In the genomic region with DNA sequence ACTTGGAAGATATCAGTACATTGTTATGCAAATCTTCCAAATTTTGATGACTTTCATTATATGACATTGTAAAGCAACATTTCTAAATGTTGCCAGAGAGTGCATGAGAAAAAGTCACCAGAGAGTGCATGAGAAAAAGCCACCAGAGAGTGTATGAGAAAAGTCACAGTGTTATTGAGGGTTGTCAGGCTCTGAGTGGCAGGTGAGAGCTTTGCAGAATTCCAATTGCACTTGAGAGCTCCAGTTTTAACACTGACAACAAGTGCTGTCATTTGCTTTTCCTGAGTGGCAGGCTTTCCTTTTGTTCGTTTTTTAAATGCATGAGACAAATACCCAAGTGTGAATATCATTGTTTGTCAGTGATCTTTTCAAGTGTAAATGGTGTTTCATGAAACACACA, we compare ENCODE assay signal across 19 mouse cellular contexts. TPM values are rescaled to one million over a fixed set of nuclear protein-coding genes. Genes with fewer than 3 reads are reported as not detected.
"Had no signal": no experiment of that assay in that cellular context is flagged by ENCODE, and none has a peak within 500 bp of the region (broad histone marks: within the 10 kb centered on the region; RNA-seq: fewer than 3 reads in every experiment).

No protein-coding gene starts in this region.

- H3K4me1 ChIP-seq: lung, embryonic 15.5 days; megakaryocyte, embryonic 14.5 days; stomach, embryonic 15.5 days had no signal

- H3K4me2 ChIP-seq: lung, embryonic 15.5 days; midbrain, embryonic 11.5 days; midbrain, embryonic 13.5 days; midbrain, embryonic 15.5 days; neural tube, embryonic 12.5 days; stomach, embryonic 15.5 days had no signal

- H3K9me3 ChIP-seq: lung, embryonic 15.5 days; midbrain, embryonic 13.5 days; midbrain, embryonic 15.5 days; neural tube, embryonic 12.5 days; stomach, embryonic 15.5 days had no signal

- H3K9ac ChIP-seq: lung, embryonic 15.5 days; midbrain, embryonic 13.5 days; midbrain, embryonic 15.5 days; neural tube, embryonic 12.5 days; stomach, embryonic 15.5 days had no signal

- ATAC-seq: lung, postnatal 0 days; midbrain, embryonic 13.5 days; midbrain, embryonic 15.5 days had no signal

- DNase-seq: lung, postnatal 14 days; lung, postnatal 36 days; right cerebral cortex, postnatal 14 days; thymus, adult 2 months; thymus, postnatal 25 days; thymus, postnatal 4 days had no signal

- H3K36me3 ChIP-seq: lung, embryonic 15.5 days; midbrain, embryonic 13.5 days; midbrain, embryonic 15.5 days; neural tube, embryonic 12.5 days; stomach, embryonic 15.5 days had no signal

- H3K4me3 ChIP-seq: lung, embryonic 15.5 days; megakaryocyte, embryonic 14.5 days; midbrain, embryonic 13.5 days; midbrain, embryonic 15.5 days; neural tube, embryonic 12.5 days; stomach, embryonic 15.5 days had no signal

- H3K27me3 ChIP-seq: lung, embryonic 15.5 days; megakaryocyte, embryonic 14.5 days; midbrain, embryonic 13.5 days; midbrain, embryonic 15.5 days; neural tube, embryonic 12.5 days; stomach, embryonic 15.5 days had no signal

- H3K27ac ChIP-seq: lung, embryonic 15.5 days; macrophage; midbrain, embryonic 13.5 days; neural tube, embryonic 12.5 days; stomach, embryonic 15.5 days; stomach, postnatal 0 days had no signal

RNA-seq across cellular contexts. Expression of gene Scn3a, which starts 25.6 kb away (rescaled TPM):
- total RNA-seq: megakaryocyte progenitor cell, adult 5-6 weeks; monocyte, adult 5-6 weeks; neutrophil, adult 5-6 weeks had no signal
- polyA plus RNA-seq: macrophage had no signal
